Mouse (Mus musculus) forebrain, embryonic 16.5 days (tissue): ENCODE results near the gene Ctcfl. TPM values are rescaled to one million over a fixed set of nuclear protein-coding genes. Genes with fewer than 3 reads are reported as not detected.
"Not testable (repeated sequence)": the region's sequence is repeated elsewhere in the genome, so short reads cannot be mapped to it uniquely, and the experiment has no call there.

Experiments
- ATAC-seq: fragments of 200-750 bp; cut with Nextera tagmentation; 2 replicates; pipeline ENCODE4 v1.8.0; 2017; ENCODE audit warnings: mild to moderate bottlenecking, moderate library complexity
- H3K27ac ChIP-seq: fragments of 300-500 bp; sonication (generic); 2 replicates; pipeline ENCODE4 v1.5.1; 2014; ENCODE audit warnings: low read length, control low read depth
- H3K27me3 ChIP-seq: fragments of 300-500 bp; sonication (generic); replicated peaks from 2 replicates; pipeline ENCODE4 v1.6.1; 2014; ENCODE audit warnings: low read length; ENCODE audit not compliant: control insufficient read depth, insufficient read depth
- H3K36me3 ChIP-seq: fragments of 300-500 bp; sonication (generic); 2 replicates; pipeline ENCODE4 v1.6.1; 2014; ENCODE audit not compliant: control insufficient read depth, insufficient read depth
- H3K4me1 ChIP-seq: fragments of 300-500 bp; sonication (generic); replicated peaks from 2 replicates; pipeline ENCODE4 v1.6.1; 2014; ENCODE audit warnings: low read length; ENCODE audit not compliant: control insufficient read depth, insufficient read depth
- H3K4me2 ChIP-seq: fragments of 300-500 bp; sonication (generic); 2 replicates; pipeline ENCODE4 v1.6.1; 2014; ENCODE audit warnings: mild to moderate bottlenecking, low read length, control low read depth
- H3K4me3 ChIP-seq: fragments of 300-500 bp; sonication (generic); replicated peaks from 2 replicates; pipeline ENCODE4 v1.5.1; 2014; ENCODE audit warnings: mild to moderate bottlenecking, low read length, control low read depth
- H3K9ac ChIP-seq: fragments of 300-500 bp; sonication (generic); replicated peaks from 2 replicates; pipeline ENCODE4 v1.6.1; 2014; ENCODE audit warnings: low read depth, low read length, control low read depth
- H3K9me3 ChIP-seq: fragments of 300-500 bp; sonication (generic); 2 replicates; pipeline ENCODE4 v1.6.1; 2016; ENCODE audit warnings: low read length; ENCODE audit not compliant: control insufficient read depth
- WGBS: fragments of 180-500 bp; shearing (Covaris S2); extraction: QIAGEN DNeasy Blood & Tissue Kit; methylation state at CpG from one replicate; pipeline ENCODE4 v1.1.7; 2014; 5-methylcytosine and 5-hydroxymethylcytosine counted together
- polyA plus RNA-seq: library from polyadenylated mRNA; unstranded; fragments of >200 nt; fragmentation: Nextera tagmentation; extraction: Ambion mirVana; gene quantifications from 2 replicates; pipeline ENCODE4 v1.2.1, GENCODE M21; 2015

Ctcfl gene
- polyA plus RNA-seq, 1 experiment from 2014 or later, result not detected

DNA sequence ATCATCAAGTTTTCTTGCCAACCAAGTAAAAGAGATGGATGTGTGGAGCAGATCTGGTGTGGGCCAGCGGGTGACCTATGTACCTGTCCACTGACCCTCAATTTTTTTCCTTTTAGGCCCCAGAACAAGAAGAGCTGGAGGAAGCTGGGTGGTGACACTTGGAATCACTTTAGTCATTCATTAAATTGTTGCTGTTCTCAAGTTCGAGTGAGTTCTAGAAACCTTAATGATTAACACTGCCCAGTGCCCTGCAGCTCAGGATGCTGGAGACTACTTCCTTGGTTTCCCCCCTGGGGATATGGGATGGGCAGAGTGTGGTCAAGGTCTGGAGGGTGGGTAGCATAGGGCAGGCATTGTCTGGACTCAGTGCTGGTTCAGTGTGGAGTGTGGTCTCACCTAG is 9.8 kb upstream of the Ctcfl start:
- no peak overlapping the region for H3K4me3 ChIP-seq
- H3K4me1 ChIP-seq, result no peaks in the 10 kb centered on the region
- no peaks in the 10 kb centered on the region for H3K9me3 ChIP-seq
- no peaks in the 10 kb centered on the region for H3K36me3 ChIP-seq
- H3K27me3 ChIP-seq, result no peaks in the 10 kb centered on the region
- WGBS, result 79% methylated on average over 2 of the region's 2 CpGs
- no peak overlapping the region for H3K9ac ChIP-seq
- H3K27ac ChIP-seq, result no peak overlapping the region
- ATAC-seq, result no peak
- H3K4me2 ChIP-seq, result no peak overlapping the region

DNA sequence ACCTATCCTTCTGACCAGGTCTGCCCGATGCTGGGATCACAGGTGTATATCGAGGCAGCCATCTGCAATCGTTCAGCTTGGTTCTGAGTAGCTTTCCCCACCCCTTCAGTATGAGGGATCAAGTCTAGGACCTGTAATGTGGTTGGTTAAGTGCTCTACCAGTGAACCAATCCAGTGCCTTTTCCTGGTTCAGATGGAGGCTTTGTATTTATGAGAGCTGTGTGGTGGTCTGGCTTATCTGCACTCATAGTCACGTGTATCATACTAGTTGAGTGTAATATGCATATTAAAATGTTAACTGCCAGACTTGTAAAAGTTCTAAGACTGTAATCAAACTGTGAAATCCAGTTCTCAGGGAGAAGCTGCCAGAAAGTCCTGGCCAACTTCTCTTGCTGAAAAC is 7.1 kb upstream of the Ctcfl start:
- Histone ChIP-seq H3K4me3 (no peak overlapping the region), H3K9me3 (no peaks in the 10 kb centered on the region), H3K9ac (no peak overlapping the region), H3K4me1 (no peaks in the 10 kb centered on the region), H3K27me3 (no peaks in the 10 kb centered on the region), H3K27ac (no peak overlapping the region), H3K36me3 (no peaks in the 10 kb centered on the region), H3K4me2 (no peak overlapping the region)
- 0 out of 2 replicates have a peak, but pooled peaks have one; percentile 33 for ATAC-seq
- 93% methylated on average over 4 of the region's 4 CpGs for WGBS

- ATAC-seq, result no peak
- H3K9ac ChIP-seq, result no peak overlapping the region
- H3K9me3 ChIP-seq, result no peaks in the 10 kb centered on the region
- 86% methylated on average over 7 of the region's 7 CpGs for WGBS
- no peak overlapping the region for H3K4me2 ChIP-seq
- H3K27ac ChIP-seq, result no peak overlapping the region
- no peaks in the 10 kb centered on the region for H3K27me3 ChIP-seq
- no peaks in the 10 kb centered on the region for H3K36me3 ChIP-seq
- H3K4me1 ChIP-seq, result no peaks in the 10 kb centered on the region
- H3K4me3 ChIP-seq, result no peak overlapping the region
Measured at GRCm38 (mm10) chr2:173124022-173124735, 4.9 kb upstream of the Ctcfl start.

GRCm38 (mm10) chr2:173120117-173120516 is 792 bp upstream of the Ctcfl start:
- H3K9ac ChIP-seq, H3K4me2 ChIP-seq, H3K27me3 ChIP-seq, ATAC-seq, H3K4me1 ChIP-seq, H3K9me3 ChIP-seq, H3K36me3 ChIP-seq, H3K27ac ChIP-seq, H3K4me3 ChIP-seq: not testable (repeated sequence)
- WGBS, result 72% methylated on average over 4 of the region's 4 CpGs

- not testable (repeated sequence) for H3K9me3 ChIP-seq, H3K27me3 ChIP-seq, H3K4me1 ChIP-seq, ATAC-seq, H3K9ac ChIP-seq, H3K4me2 ChIP-seq, H3K36me3 ChIP-seq, H3K27ac ChIP-seq, H3K4me3 ChIP-seq
- WGBS, result 64% methylated on average over 3 of the region's 3 CpGs
Measured at GRCm38 (mm10) chr2:173113796-173114195, 5.5 kb downstream of the Ctcfl start.

DNA sequence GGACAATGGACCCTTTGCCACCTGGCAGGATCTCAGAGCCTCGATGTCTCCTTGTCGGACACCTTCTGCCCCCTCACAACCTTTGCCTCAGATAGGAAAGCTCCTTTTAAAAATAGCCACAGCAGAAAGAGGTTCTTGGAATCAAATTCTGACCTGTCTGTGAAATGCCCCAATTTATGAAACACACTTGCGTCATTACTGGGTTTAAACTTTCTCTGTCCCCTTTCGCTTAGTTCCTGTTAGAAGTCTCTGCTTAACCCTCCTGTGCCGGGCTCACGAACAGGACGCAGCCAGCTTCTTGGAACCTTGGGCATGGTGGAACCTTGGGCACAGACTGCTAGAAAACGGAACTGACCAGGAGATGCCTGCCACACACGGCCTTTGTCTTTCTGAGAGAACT is 8.8 kb downstream of the Ctcfl start:
- no peak for ATAC-seq
- Histone ChIP-seq H3K4me3 (no peak overlapping the region), H3K4me1 (no peaks in the 10 kb centered on the region), H3K27me3 (no peaks in the 10 kb centered on the region), H3K9me3 (no peaks in the 10 kb centered on the region), H3K36me3 (no peaks in the 10 kb centered on the region), H3K9ac (no peak overlapping the region), H3K4me2 (no peak overlapping the region), H3K27ac (no peak overlapping the region)
- WGBS, result 88% methylated on average over 9 of the region's 9 CpGs

DNA sequence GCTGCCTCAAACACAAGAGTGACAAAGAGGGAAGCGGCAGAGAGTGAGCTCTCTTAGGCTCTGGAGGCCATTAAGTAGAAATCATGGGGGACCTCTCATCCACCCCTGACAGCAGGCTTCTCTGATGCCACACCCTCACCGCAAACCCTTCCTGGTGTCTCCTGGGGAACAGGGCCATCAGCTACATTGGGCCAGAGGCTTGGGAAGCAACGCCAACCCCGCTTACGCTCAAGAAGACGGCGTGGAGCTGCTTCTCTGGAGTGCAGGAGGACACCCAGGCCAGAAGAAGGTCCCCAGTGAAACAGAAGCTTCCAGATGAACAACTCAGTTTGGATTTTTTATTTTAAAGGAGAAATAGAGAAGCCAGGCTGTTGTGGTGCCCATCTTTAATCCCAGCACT is 9.8 kb downstream of the Ctcfl start:
- 95% methylated on average over 7 of the region's 7 CpGs for WGBS
- Histone ChIP-seq H3K4me3 (no peak overlapping the region), H3K9me3 (no peaks in the 10 kb centered on the region), H3K27me3 (no peaks in the 10 kb centered on the region), H3K9ac (no peak overlapping the region), H3K27ac (no peak overlapping the region), H3K36me3 (no peaks in the 10 kb centered on the region), H3K4me1 (no peaks in the 10 kb centered on the region), H3K4me2 (no peak overlapping the region)
- ATAC-seq, result no peak

- Histone ChIP-seq H3K27me3 (no peaks in the 10 kb centered on the region), H3K4me3 (no peak overlapping the region), H3K27ac (no peak overlapping the region), H3K4me1 (no peaks in the 10 kb centered on the region), H3K9ac (no peak overlapping the region), H3K9me3 (no peaks in the 10 kb centered on the region), H3K36me3 (no peaks in the 10 kb centered on the region), H3K4me2 (no peak overlapping the region)
- ATAC-seq, result no peak
- 85% methylated on average over 6 of the region's 6 CpGs for WGBS
Measured at GRCm38 (mm10) chr2:173108509-173109190, 10.7 kb downstream of the Ctcfl start.

- H3K4me2 ChIP-seq, result no peak overlapping the region
- 18% methylated on average over 14 of the region's 14 CpGs for WGBS
- H3K4me3 ChIP-seq, result no peak overlapping the region
- H3K9ac ChIP-seq, result no peak overlapping the region
- no peaks in the 10 kb centered on the region for H3K9me3 ChIP-seq
- H3K36me3 ChIP-seq, result no peaks in the 10 kb centered on the region
- H3K27me3 ChIP-seq, result no peaks in the 10 kb centered on the region
- peak; percentile 50; the same call in 1 of the 2 replicates for ATAC-seq
- H3K27ac ChIP-seq, result no peak overlapping the region
- H3K4me1 ChIP-seq, result no peaks in the 10 kb centered on the region
Measured at GRCm38 (mm10) chr2:173106889-173107785, 12.2 kb downstream of the Ctcfl start.
